Mouse (Mus musculus) bone marrow macrophage, adult 2 months (primary cell): ENCODE data around the gene Tspan7.

Experiments used
- CTCF ChIP-seq: IDR thresholded peaks from 2 replicates; pipeline ENCODE4 v1.5.1; 2012; ENCODE audit warnings: low read depth, mild to moderate bottlenecking, low read length, moderate library complexity
- POLR2A ChIP-seq: IDR thresholded peaks from 2 replicates; pipeline ENCODE4 v1.6.1; 2012; ENCODE audit warnings: mild to moderate bottlenecking, low read depth, low read length, borderline replicate concordance

- TF ChIP-seq CTCF (no peak), POLR2A (no peak)
These were observed 73.7 kb downstream of the Tspan7 start for GRCm38 (mm10) chrX:10558625-10559024.
